Mouse (Mus musculus) hindbrain, embryonic 10.5 days (tissue): Measurements from ENCODE around the gene Pla2g1b. TPM values are rescaled to one million over a fixed set of nuclear protein-coding genes. Genes with fewer than 3 reads are reported as not detected.

Experiments
- DNase-seq: peaks from one replicate; pipeline ENCODE4 v3.0.0-alpha.2; 2017; ENCODE audit warnings: low spot score
- H3K27ac ChIP-seq: fragments of 300-500 bp; sonication (generic); 2 replicates; pipeline ENCODE4 v1.5.1; 2016; ENCODE audit warnings: mild to moderate bottlenecking, moderate library complexity
- H3K27me3 ChIP-seq: fragments of 300-500 bp; sonication (generic); 2 replicates; pipeline ENCODE4 v1.6.1; 2016; ENCODE audit warnings: mild to moderate bottlenecking; ENCODE audit not compliant: poor library complexity, insufficient read depth, severe bottlenecking
- H3K36me3 ChIP-seq: fragments of 300-500 bp; sonication (generic); 2 replicates; pipeline ENCODE4 v1.6.1; 2016; ENCODE audit warnings: mild to moderate bottlenecking, moderate library complexity
- H3K4me1 ChIP-seq: fragments of 300-500 bp; sonication (generic); replicated peaks from 2 replicates; pipeline ENCODE4 v1.6.1; 2016; ENCODE audit warnings: mild to moderate bottlenecking
- H3K4me3 ChIP-seq: fragments of 300-500 bp; sonication (generic); 2 replicates; pipeline ENCODE4 v1.5.1; 2016; ENCODE audit warnings: mild to moderate bottlenecking, moderate library complexity
- H3K9me3 ChIP-seq: fragments of 300-500 bp; sonication (generic); 2 replicates; pipeline ENCODE4 v1.6.1; 2016; ENCODE audit warnings: mild to moderate bottlenecking, moderate library complexity
- WGBS: fragments of 180-500 bp; shearing (Covaris S2); methylation state at CpG from one replicate; pipeline ENCODE4 v1.1.7; 2016; 5-methylcytosine and 5-hydroxymethylcytosine counted together
- polyA plus RNA-seq: library from polyadenylated mRNA; unstranded; fragments of >200 nt; fragmentation: Nextera tagmentation; extraction: Ambion mirVana; gene quantifications from 2 replicates; pipeline ENCODE4 v1.2.1, GENCODE M21; 2016

The Pla2g1b gene
- polyA plus RNA-seq, 1 experiment from 2014 or later = 0.51 TPM

- Histone ChIP-seq H3K27me3 (0 out of 2 replicates have a peak, but pooled peaks cover 6% of the 10 kb centered on the region), H3K9me3 (0 out of 2 replicates have a peak, but pooled peaks cover 2% of the 10 kb centered on the region), H3K36me3 (no peaks in the 10 kb centered on the region), H3K4me1 (peaks cover 45% of the 10 kb centered on the region), H3K4me3 (peak within 1 kb of the TSS; percentile 87), H3K27ac (peak within 1 kb of the TSS; percentile 91)
- DNase-seq = peak; percentile 94
- WGBS = under 1% methylated on average over 74 of the region's 74 CpGs
These were observed 40.6 kb downstream of the Pla2g1b start, which contains the start of gene Pxn for GRCm38 (mm10) chr5:115506454-115507201. Gene Pxn (plus strand): TSS chr5:115506676.

GRCm38 (mm10) chr5:115507267-115507980 is 41.4 kb downstream of the Pla2g1b start:
- Histone ChIP-seq H3K9me3 (0 out of 2 replicates have a peak, but pooled peaks cover 2% of the 10 kb centered on the region), H3K27ac (peak overlapping the region; percentile 91)
- WGBS = 26% methylated on average over 12 of the region's 12 CpGs

GRCm38 (mm10) chr5:115507981-115508858 is 42.2 kb downstream of the Pla2g1b start:
- Histone ChIP-seq H3K36me3 (no peaks in the 10 kb centered on the region), H3K27me3 (0 out of 2 replicates have a peak, but pooled peaks cover 6% of the 10 kb centered on the region), H3K4me3 (peak overlapping the region; percentile 87), H3K9me3 (0 out of 2 replicates have a peak, but pooled peaks cover 2% of the 10 kb centered on the region), H3K4me1 (peaks cover 50% of the 10 kb centered on the region), H3K27ac (peak overlapping the region; percentile 60)
- DNase-seq = no peak
- 49% methylated on average over 18 of the region's 18 CpGs for WGBS

More at GRCm38 (mm10) chr5:115507267-115507980, 41.4 kb downstream of the Pla2g1b start:
- peaks cover 50% of the 10 kb centered on the region for H3K4me1 ChIP-seq
- H3K27me3 ChIP-seq = 0 out of 2 replicates have a peak, but pooled peaks cover 6% of the 10 kb centered on the region
- H3K4me3 ChIP-seq = peak overlapping the region; percentile 87
- no peaks in the 10 kb centered on the region for H3K36me3 ChIP-seq
- DNase-seq = no peak

GRCm38 (mm10) chr5:115508859-115509147 is 42.7 kb downstream of the Pla2g1b start:
- Histone ChIP-seq H3K4me1 (peaks cover 50% of the 10 kb centered on the region), H3K9me3 (0 out of 2 replicates have a peak, but pooled peaks cover 2% of the 10 kb centered on the region), H3K27me3 (0 out of 2 replicates have a peak, but pooled peaks cover 6% of the 10 kb centered on the region), H3K4me3 (peak overlapping the region; percentile 87), H3K27ac (peak overlapping the region; percentile 60), H3K36me3 (no peaks in the 10 kb centered on the region)
- 21% methylated on average over 10 of the region's 10 CpGs for WGBS
- DNase-seq = peak; percentile 57

- H3K4me1 ChIP-seq = peaks cover 53% of the 10 kb centered on the region
- DNase-seq = peak; percentile 31
- H3K9me3 ChIP-seq = no peaks in the 10 kb centered on the region
- H3K27me3 ChIP-seq = 0 out of 2 replicates have a peak, but pooled peaks cover 6% of the 10 kb centered on the region
- H3K27ac ChIP-seq = peak overlapping the region; percentile 72; the same call in 1 of the 2 replicates
- 47% methylated on average over 15 of the region's 15 CpGs for WGBS
- H3K4me3 ChIP-seq = peak overlapping the region; percentile 87
- H3K36me3 ChIP-seq = no peaks in the 10 kb centered on the region
These were observed 43.3 kb downstream of the Pla2g1b start for GRCm38 (mm10) chr5:115509321-115509761.

GRCm38 (mm10) chr5:115509790-115510689 is 44.0 kb downstream of the Pla2g1b start:
- no peaks in the 10 kb centered on the region for H3K9me3 ChIP-seq
- peak overlapping the region; percentile 87 for H3K4me3 ChIP-seq
- WGBS = 58% methylated on average over 15 of the region's 15 CpGs
- H3K36me3 ChIP-seq = no peaks in the 10 kb centered on the region
- 0 out of 2 replicates have a peak, but pooled peaks cover 6% of the 10 kb centered on the region for H3K27me3 ChIP-seq
- H3K4me1 ChIP-seq = peaks cover 60% of the 10 kb centered on the region
- peak overlapping the region; percentile 72 for H3K27ac ChIP-seq
- DNase-seq = peak; percentile 29

- no peak overlapping the region for H3K27ac ChIP-seq
- no peak overlapping the region for H3K4me3 ChIP-seq
- no peaks in the 10 kb centered on the region for H3K9me3 ChIP-seq
- 0 out of 2 replicates have a peak, but pooled peaks cover 4% of the 10 kb centered on the region for H3K27me3 ChIP-seq
- DNase-seq = no peak
- peaks cover 15% of the 10 kb centered on the region for H3K36me3 ChIP-seq
- WGBS = 92% methylated on average over 7 of the region's 7 CpGs
- peaks cover 57% of the 10 kb centered on the region for H3K4me1 ChIP-seq
These were observed 46.3 kb downstream of the Pla2g1b start for GRCm38 (mm10) chr5:115512375-115512774.

GRCm38 (mm10) chr5:115513246-115513645 is 47.2 kb downstream of the Pla2g1b start:
- Histone ChIP-seq H3K9me3 (no peaks in the 10 kb centered on the region), H3K36me3 (peaks cover 20% of the 10 kb centered on the region), H3K4me3 (no peak overlapping the region), H3K4me1 (peaks cover 48% of the 10 kb centered on the region), H3K27ac (no peak overlapping the region), H3K27me3 (no peaks in the 10 kb centered on the region)
- WGBS = 97% methylated on average over 14 of the region's 14 CpGs
- DNase-seq = no peak

DNA sequence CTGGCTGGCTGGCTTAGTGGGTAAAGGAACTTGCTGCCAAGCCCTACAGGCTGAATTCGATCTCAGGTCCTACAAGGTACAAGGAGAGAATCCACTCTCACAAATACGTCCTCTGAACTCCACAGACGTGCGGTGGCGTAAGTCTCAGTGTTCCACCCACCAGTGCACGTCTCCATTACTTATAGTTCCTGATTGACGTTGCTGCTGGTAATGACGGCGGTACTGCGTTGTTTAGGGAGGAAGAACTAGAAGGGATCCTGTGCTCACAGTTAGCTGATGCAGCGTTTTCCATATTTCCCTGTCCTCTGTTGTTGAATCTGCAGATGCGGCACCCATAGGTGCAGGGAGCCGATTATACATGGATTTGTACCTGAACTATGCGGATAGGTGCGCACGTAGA is 47.7 kb downstream of the Pla2g1b start:
- Histone ChIP-seq H3K36me3 (peaks cover 22% of the 10 kb centered on the region), H3K9me3 (no peaks in the 10 kb centered on the region), H3K27ac (no peak overlapping the region), H3K4me3 (no peak overlapping the region), H3K4me1 (peaks cover 43% of the 10 kb centered on the region), H3K27me3 (no peaks in the 10 kb centered on the region)
- WGBS = 95% methylated on average over 16 of the region's 16 CpGs
- no peak for DNase-seq

GRCm38 (mm10) chr5:115514346-115514745 is 48.3 kb downstream of the Pla2g1b start:
- Histone ChIP-seq H3K4me3 (no peak overlapping the region), H3K9me3 (no peaks in the 10 kb centered on the region), H3K4me1 (peaks cover 37% of the 10 kb centered on the region), H3K27me3 (no peaks in the 10 kb centered on the region), H3K36me3 (peaks cover 22% of the 10 kb centered on the region), H3K27ac (peak overlapping the region; percentile 75; the same call in 1 of the 2 replicates)
- DNase-seq = no peak
- 87% methylated on average over 6 of the region's 6 CpGs for WGBS

DNA sequence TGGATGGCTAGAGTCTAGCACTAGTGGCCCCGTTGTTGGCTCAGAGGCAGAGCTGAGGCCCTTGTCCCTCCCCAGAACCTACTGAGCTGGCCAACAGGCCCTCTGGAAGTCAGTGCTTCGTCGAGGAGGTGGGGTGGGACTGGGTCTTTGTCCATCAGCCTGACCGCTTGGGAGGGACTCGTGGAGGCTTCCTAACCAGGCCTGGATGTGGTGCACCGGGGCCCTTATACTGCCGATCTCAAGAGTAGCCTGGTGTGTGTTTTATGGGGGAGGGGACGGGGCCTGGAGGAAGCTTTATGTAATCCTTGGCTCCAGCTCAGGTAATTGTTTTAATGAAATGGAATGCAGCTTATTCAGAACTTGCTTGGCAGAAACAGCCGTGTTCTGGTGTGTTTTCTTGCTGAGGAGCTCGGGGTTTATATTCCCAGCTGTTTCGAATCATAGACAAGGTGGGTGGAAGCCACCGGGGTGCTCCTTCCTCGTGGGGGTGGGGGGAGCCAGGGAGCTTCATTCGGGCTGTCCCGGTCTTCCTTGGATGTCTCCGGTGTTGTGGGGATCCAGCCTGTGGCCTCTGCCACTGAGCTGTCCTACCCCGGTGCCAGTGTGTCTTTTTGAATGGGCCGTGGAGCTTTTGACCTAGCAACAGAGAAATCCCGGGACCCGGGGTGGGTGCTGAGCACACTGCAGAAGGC is 49.0 kb downstream of the Pla2g1b start:
- Histone ChIP-seq H3K4me3 (no peak overlapping the region), H3K9me3 (no peaks in the 10 kb centered on the region), H3K36me3 (peaks cover 22% of the 10 kb centered on the region), H3K27ac (peak overlapping the region; percentile 75), H3K27me3 (no peaks in the 10 kb centered on the region), H3K4me1 (peaks cover 32% of the 10 kb centered on the region)
- no peak for DNase-seq
- WGBS = 68% methylated on average over 20 of the region's 20 CpGs
